Mouse (Mus musculus): Measurements from ENCODE around the gene Itgb5. TPM values are rescaled to one million over a fixed set of nuclear protein-coding genes. Genes with fewer than 3 reads are reported as not detected.

Itgb5 gene
- polyA plus RNA-seq, 1 experiment: 43.0 TPM

DNA sequence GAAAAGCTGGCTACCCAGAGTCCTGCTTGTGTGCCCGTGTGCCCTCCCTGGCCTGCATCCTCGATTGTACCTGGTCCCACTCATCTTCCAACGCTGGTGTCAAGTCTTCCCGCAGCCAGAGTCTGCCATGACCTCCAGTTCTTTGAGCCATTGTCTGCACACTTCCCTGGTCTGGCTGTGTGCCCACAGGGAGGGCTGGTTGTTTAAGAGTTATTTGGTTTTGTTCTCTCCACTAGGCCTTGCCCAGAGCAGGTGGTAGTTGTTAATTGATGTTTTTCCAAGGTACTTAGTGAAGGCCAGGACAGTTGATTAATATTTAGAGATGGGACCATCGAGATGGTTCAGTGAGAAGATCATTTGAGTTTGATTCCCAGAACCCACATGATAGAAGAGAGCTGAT is 54.7 kb downstream of the Itgb5 start:
- TF ChIP-seq CTCF (IDR thresholded peaks at IDR 0.05; ENCODE audit: extremely low read depth, insufficient read depth, low read length) (no peak), POLR2A (IDR thresholded peaks at IDR 0.05; ENCODE audit: extremely low read depth, insufficient read depth, low read length) (no peak)
- Histone ChIP-seq H3K27ac (ENCODE audit: insufficient read depth, low read length) (no peak overlapping the region), H3K4me1 (ENCODE audit: control insufficient read depth, insufficient read depth, low read length) (peaks cover 2% of the 10 kb centered on the region), H3K4me3 (ENCODE audit: insufficient read depth, low read length) (no peak overlapping the region)

DNA sequence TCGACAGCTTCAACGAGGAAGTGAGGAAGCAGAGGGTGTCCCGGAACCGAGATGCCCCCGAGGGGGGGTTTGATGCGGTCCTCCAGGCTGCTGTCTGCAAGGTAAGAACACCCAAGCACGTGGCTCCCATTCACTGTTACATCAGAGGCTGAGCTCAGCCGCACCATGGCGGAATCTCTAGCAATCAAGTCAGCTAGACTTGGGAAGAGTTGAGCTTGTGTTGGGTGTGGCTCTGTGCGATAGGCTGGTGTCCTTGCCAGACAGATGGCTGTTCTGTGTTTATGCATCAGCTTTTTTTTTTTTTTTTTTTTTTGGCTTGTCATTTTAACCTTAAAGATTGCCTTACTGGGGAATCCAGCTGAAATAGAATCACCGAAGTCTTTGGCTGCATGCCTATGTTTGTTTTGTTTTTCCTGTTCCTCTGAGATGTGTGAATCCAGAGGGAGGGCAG is 55.6 kb downstream of the Itgb5 start:
- no peak overlapping the region for H3K27ac ChIP-seq (ENCODE audit: insufficient read depth, low read length)
- H3K4me3 ChIP-seq (ENCODE audit: insufficient read depth, low read length): no peak overlapping the region
- peaks cover 2% of the 10 kb centered on the region for H3K4me1 ChIP-seq (ENCODE audit: control insufficient read depth, insufficient read depth, low read length)
- TF ChIP-seq POLR2A (IDR thresholded peaks at IDR 0.05; ENCODE audit: extremely low read depth, insufficient read depth, low read length): no peak
- TF ChIP-seq CTCF (IDR thresholded peaks at IDR 0.05; ENCODE audit: extremely low read depth, insufficient read depth, low read length): no peak

DNA sequence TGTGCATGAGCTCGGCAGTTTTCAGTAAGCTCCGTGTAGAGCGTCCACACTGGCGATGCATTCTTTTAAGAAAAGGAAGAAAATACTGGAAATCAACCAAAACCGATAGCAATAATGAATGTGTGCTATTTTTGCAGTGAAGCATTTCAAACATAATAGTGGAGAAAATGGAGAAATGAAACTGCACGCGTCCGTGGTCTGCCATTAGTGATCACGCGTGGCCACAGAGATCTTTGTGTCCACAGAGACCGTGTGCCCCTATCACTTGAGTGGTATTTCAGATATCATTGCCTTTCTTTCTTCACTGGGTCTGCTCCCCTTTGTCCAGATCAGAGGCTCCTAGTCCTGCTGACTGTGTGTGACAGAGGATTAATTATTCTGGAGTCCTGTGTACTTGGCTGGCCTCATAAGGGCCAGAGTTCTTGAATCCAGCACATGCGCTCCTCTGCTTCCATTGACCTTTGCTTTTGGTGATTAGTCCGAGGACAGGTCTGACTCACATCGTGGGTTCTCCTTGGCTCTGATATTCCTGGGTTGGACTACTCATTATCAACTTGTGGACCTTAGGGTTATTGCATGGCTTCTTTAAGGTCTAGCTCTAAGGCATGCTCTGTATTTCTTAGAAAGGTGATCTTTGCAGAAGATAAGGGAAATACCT is 56.3 kb downstream of the Itgb5 start:
- H3K27ac ChIP-seq (ENCODE audit: insufficient read depth, low read length): no peak overlapping the region
- peaks cover 2% of the 10 kb centered on the region for H3K4me1 ChIP-seq (ENCODE audit: control insufficient read depth, insufficient read depth, low read length)
- no peak overlapping the region for H3K4me3 ChIP-seq (ENCODE audit: insufficient read depth, low read length)
- no peak for TF ChIP-seq CTCF (IDR thresholded peaks at IDR 0.05; ENCODE audit: extremely low read depth, insufficient read depth, low read length)
- TF ChIP-seq POLR2A (IDR thresholded peaks at IDR 0.05; ENCODE audit: extremely low read depth, insufficient read depth, low read length): no peak

DNA sequence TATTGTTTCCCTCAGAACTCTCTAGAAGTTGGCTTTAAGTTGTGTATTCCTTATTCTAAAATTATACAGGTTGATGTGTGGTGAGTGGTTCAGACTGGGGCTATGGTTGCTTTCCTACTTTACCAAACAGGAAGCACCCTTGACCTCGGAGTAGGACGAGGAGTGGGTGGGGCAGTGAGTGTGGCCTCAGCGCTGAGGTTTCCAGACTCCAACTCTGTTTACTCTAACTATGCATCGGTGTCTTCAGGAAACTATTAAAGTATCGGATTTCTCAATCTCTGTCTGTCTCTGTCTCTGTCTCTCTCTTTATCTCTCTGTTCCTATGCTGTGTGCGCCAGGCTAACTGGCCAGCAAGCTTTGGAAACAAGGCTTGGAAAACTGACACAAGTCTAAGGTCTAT is 57.2 kb downstream of the Itgb5 start:
- H3K4me3 ChIP-seq (ENCODE audit: insufficient read depth, low read length): no peak overlapping the region
- TF ChIP-seq POLR2A (IDR thresholded peaks at IDR 0.05; ENCODE audit: extremely low read depth, insufficient read depth, low read length) (no peak), CTCF (IDR thresholded peaks at IDR 0.05; ENCODE audit: extremely low read depth, insufficient read depth, low read length) (no peak)
- peaks cover 2% of the 10 kb centered on the region for H3K4me1 ChIP-seq (ENCODE audit: control insufficient read depth, insufficient read depth, low read length)
- H3K27ac ChIP-seq (ENCODE audit: insufficient read depth, low read length): no peak overlapping the region

DNA sequence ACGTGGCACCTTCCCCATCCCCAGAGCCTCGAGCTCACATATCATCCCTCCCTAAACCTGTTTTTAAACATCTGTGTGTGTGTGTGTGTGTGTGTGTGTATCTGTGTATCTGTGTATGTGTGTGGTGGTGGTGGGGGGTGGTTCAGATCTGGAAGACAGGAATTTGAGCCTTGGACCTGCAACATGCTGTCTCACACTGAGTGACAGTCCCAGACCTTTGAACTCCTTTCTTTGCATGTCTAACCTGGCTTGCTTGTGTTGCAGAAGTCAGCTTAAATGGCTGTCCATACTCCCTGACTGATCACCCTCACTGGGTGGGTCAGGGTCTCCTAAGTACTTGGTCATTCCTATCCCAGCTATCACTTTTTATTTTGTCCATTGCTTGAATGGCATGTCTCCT is 58.5 kb downstream of the Itgb5 start:
- Histone ChIP-seq H3K27ac (ENCODE audit: insufficient read depth, low read length) (no peak overlapping the region), H3K4me3 (ENCODE audit: insufficient read depth, low read length) (no peak overlapping the region), H3K4me1 (ENCODE audit: control insufficient read depth, insufficient read depth, low read length) (peaks cover 4% of the 10 kb centered on the region)
- TF ChIP-seq CTCF (IDR thresholded peaks at IDR 0.05; ENCODE audit: extremely low read depth, insufficient read depth, low read length): no peak
- TF ChIP-seq POLR2A (IDR thresholded peaks at IDR 0.05; ENCODE audit: extremely low read depth, insufficient read depth, low read length): no peak

DNA sequence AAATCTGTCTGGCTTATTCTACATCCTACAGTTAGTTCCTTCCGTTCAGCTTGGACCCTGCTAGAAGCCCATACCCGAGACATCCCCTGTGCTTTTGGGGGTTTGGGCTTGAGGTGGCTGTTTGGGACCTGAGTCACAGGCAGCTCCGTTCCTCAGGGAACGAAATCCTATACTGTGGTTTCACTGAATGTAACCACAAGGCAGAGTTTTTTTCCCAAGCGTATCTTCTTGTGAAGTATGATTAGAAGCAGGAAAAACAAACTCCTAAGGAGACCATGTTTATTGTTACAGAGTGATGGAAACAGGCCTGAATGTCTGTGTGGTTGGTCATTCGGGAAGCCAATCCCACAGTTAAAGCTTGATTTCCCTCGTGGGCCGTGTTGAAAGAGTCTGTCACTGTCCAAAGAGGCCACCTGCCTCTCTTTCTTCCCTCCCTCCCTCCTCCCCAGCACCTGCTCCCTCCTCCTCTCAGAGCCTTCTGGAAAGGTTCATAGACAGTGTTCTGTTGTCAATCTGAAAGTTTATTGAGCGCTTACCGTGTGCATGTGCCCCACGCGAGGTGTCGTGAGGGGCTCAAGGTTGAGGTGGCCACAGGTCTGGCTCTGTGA is 59.6 kb downstream of the Itgb5 start:
- Histone ChIP-seq H3K4me1 (ENCODE audit: control insufficient read depth, insufficient read depth, low read length) (peaks cover 3% of the 10 kb centered on the region), H3K27ac (ENCODE audit: insufficient read depth, low read length) (no peak overlapping the region), H3K4me3 (ENCODE audit: insufficient read depth, low read length) (no peak overlapping the region)
- TF ChIP-seq CTCF (IDR thresholded peaks at IDR 0.05; ENCODE audit: extremely low read depth, insufficient read depth, low read length): no peak
- TF ChIP-seq POLR2A (IDR thresholded peaks at IDR 0.05; ENCODE audit: extremely low read depth, insufficient read depth, low read length): no peak

DNA sequence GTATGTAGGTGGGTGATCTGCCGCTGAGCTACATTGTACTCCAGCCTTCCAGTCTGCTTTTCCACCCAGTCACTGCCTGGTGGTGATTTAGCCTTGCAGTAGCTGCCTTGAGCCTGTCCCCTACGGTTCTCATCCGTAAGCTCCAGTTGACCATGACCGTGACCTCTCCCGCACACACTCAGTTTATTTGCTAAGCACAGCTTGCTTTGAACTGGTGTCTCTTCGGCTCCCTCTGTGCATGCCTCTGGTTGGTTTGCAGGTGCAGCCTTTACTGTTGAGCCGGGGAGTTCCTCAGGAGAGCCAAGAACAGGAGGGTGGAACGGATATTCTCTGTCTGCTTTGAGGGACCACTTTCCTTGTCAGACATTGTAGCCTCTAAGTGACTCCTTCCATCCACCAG is 61.6 kb downstream of the Itgb5 start:
- TF ChIP-seq POLR2A (IDR thresholded peaks at IDR 0.05; ENCODE audit: extremely low read depth, insufficient read depth, low read length) (no peak), CTCF (IDR thresholded peaks at IDR 0.05; ENCODE audit: extremely low read depth, insufficient read depth, low read length) (no peak)
- Histone ChIP-seq H3K4me1 (ENCODE audit: control insufficient read depth, insufficient read depth, low read length) (peaks cover 1% of the 10 kb centered on the region; the same call in 1 of the 2 replicates), H3K4me3 (ENCODE audit: insufficient read depth, low read length) (no peak overlapping the region), H3K27ac (ENCODE audit: insufficient read depth, low read length) (no peak overlapping the region)

DNA sequence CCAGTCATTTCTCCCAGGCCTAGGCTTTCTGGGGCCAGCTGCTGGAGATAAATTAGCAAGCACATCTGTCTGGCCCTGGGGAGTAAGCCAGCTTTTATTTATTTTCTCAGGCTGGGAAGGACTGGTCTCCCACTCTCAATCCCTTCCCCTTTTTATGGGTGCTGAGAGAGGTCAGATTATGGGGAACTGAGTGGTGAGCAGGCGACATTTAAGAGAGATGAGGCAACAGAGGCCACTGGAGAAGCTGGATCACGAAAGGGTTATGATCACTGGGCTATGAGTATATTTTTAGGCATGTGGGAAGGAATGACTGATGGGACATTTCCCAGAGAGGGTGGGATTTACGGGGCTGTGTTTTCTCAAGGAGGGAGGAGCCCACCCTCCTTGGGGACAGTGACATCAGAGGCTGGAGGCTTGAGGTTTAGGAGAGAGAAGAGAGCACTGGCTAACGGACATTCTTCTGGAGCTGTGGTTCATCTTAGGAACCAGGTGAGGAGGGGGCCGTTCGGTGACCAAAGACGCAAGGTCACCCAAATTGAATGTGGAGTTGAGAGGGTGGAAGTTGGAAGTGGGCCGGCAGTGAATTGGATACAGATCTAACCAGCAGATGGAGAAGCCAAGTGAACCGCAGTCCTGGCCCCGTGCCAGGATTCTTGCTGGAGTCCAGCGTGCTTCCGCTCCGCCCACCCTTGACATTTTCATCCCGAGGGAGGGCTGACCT is 62.3 kb downstream of the Itgb5 start:
- no peak overlapping the region for H3K27ac ChIP-seq (ENCODE audit: insufficient read depth, low read length)
- no peak for TF ChIP-seq POLR2A (IDR thresholded peaks at IDR 0.05; ENCODE audit: extremely low read depth, insufficient read depth, low read length)
- no peak for TF ChIP-seq CTCF (IDR thresholded peaks at IDR 0.05; ENCODE audit: extremely low read depth, insufficient read depth, low read length)
- peaks cover 1% of the 10 kb centered on the region; the same call in 1 of the 2 replicates for H3K4me1 ChIP-seq (ENCODE audit: control insufficient read depth, insufficient read depth, low read length)
- no peak overlapping the region for H3K4me3 ChIP-seq (ENCODE audit: insufficient read depth, low read length)

DNA sequence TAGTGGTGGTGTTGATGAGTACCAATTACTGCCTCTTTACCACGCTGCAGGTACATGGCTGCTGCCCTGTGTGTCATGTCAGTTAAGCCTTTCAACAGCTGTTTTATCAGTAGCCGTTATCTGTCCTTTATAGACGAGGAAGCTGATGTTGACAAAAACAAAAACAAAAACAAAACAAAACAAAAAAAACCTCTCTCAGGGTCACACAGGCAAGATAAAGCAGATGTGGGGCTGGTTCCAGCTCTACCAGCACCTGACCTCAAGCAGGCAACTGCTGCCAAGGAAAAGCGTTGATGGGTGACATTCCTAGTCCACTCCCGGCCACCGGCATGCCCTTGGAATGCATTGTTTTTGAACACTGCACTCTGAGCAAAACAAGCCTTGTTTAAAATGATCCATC is 63.1 kb downstream of the Itgb5 start:
- Histone ChIP-seq H3K27ac (ENCODE audit: insufficient read depth, low read length) (no peak overlapping the region), H3K4me1 (ENCODE audit: control insufficient read depth, insufficient read depth, low read length) (peaks cover 1% of the 10 kb centered on the region; the same call in 1 of the 2 replicates), H3K4me3 (ENCODE audit: insufficient read depth, low read length) (no peak overlapping the region)
- TF ChIP-seq CTCF (IDR thresholded peaks at IDR 0.05; ENCODE audit: extremely low read depth, insufficient read depth, low read length) (no peak), POLR2A (IDR thresholded peaks at IDR 0.05; ENCODE audit: extremely low read depth, insufficient read depth, low read length) (no peak)
